Mouse (Mus musculus): ENCODE results near the gene Gm20498. TPM values are rescaled to one million over a fixed set of nuclear protein-coding genes. Genes with fewer than 3 reads are reported as not detected.
"Not testable (repeated sequence)": the region's sequence is repeated elsewhere in the genome, so short reads cannot be mapped to it uniquely, and the experiment has no call there.

Gm20498 gene
- 21.8 and 23.4 TPM in 2 replicates for polyA plus RNA-seq (2012; rRNA removed)

DNA sequence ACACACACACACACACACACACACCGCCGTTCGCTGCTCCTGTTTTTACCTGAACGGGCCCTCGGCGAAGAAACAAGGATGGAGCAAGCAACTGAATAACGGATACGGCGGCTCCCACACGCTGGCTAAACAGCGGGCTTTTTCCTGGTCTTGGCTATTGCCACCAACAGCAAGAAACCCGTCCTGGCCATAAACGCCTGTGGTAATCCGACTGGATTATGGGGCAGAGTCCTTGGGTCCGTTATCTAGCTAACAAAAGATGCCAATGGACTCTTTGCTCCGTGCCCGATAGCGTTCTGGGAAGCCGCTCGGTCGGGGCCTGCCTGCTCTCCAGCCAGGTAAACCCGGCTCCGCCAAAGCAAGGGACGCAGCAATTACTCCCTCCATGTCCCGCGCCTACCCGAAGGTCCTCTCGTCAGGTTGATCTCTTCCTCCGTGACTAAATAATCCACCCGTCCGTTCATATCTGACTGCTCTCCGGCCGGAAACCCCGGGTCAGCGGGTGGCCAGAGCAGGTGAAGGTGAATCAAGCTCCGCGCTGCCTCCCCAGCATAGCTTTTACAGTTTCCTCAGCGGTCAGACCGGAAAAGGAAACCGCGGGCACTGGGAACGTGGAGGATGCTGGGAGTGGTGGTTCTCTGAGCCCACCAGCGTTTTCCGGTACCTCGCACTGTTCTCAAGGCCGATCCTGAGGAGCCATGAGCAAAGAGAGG lies at the start of gene Gm20498, which contains the start of gene Synj2bp:
TSS of gene Gm20498 (minus strand) at position 590 of the 713 bp plus-strand sequence.
TSS of gene Synj2bp (minus strand) at position 596 of the 713 bp plus-strand sequence.
- peak; percentile 76 to 93 for DNase-seq (ENCODE audit: extremely low spot score in 1 of 2, low spot score in 1 of 2)

DNA sequence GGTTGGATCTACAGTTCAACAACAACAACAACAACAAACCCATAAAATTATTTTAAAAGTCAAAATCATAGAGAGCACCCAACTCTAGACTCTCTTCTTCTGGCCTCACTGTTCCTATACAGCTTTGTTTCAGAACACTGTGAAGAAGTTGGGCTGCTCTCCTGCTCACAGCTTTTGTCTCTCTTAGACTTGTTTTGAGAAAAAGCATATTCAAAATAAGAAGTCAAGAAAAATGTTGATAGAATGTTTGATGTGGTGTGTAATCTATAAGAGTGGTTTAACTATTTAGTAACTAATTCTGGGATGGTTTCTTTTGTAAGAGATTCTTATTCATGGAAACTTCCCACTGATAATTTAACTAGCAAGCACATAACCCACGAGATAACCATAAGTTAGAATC lies 35.7 kb upstream of the Gm20498 start, which contains the start of gene Adam21:
TSS of gene Adam21 (minus strand) at position 101 of the 400 bp plus-strand sequence.
- DNase-seq (ENCODE audit: extremely low spot score in 1 of 2, low spot score in 1 of 2), result no peak

DNA sequence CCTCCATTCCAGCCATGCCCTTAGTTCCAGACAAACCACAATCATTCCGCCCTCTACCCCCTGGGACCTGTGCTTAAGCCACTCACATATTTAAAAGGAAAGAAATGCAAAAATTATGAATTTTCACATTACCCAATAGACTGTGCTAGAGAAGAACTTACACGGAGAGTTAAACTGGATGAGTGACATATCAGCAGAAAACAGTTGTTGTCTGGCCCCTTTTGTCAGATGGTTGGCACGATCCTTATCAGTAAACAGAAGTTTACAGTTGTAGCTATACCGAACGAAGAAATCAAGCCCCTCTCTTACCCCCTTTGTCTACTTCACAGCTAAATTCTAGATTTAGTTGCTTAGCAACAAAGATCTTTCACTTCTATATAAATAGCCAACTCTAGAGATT lies 35.2 kb upstream of the Gm20498 start:
- no peak for DNase-seq (ENCODE audit: extremely low spot score in 1 of 2, low spot score in 1 of 2)

DNA sequence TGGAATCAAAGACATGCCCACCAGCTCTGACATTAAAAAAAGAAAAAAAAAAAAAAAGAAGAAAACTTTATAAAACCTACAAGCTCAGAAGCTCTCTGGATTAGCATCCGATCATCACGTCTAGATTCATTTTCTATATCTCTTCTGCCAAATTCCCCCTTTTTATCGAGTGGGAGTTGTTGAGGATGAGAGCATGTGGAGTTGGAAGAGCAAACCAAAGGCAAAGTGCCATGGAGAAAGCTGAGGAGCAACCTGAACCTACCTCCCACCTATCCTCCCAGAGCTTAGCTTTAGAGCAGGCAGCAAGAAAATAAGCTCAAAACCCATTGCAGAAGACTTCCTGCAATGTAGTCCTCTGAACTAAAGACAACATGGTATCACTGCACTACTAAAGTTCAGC lies 31.5 kb upstream of the Gm20498 start:
- peak in 1 of 2 experiments; percentile 43 for DNase-seq (ENCODE audit: extremely low spot score in 1 of 2, low spot score in 1 of 2)

DNA sequence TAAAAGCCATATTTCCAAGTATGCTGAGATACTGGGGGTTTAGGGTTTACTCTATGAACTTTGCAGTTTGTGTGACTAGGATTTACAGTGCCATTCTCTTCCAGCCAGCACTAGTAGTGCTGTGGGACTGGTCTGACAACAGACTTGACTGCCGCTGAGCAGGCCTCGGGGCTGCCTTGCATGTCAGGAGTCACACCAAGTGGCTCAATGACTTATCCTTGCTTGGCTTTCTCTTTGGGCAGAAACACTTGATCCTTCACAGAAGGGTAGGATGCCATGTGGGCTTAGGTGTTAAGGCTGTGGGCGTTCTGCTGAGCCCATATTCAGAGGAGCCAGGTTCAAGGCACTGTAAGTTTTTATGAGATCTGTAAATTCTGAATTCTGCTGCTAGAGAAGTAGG lies 16.6 kb upstream of the Gm20498 start:
- no peak for DNase-seq (ENCODE audit: extremely low spot score in 1 of 2, low spot score in 1 of 2)

DNA sequence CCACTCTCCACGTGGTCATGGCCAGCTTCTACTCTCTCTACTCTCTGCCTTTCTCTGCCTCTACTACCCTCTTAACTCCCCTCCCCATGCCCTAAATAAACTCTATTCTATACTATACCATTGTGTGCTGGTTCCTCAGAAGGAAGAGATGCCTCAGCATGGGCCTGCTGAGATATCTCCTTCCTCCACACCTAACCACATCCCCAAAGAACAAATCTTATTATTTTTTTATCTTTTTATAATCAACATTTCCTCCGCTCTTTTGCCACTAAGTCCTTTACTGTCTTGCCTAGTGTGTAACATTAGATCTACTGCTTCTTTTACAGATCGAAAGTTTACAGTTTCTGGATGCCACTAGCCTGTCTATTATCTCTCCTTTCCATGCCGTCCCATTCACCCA lies 14.5 kb upstream of the Gm20498 start:
- no peak for DNase-seq (ENCODE audit: extremely low spot score in 1 of 2, low spot score in 1 of 2)

DNA sequence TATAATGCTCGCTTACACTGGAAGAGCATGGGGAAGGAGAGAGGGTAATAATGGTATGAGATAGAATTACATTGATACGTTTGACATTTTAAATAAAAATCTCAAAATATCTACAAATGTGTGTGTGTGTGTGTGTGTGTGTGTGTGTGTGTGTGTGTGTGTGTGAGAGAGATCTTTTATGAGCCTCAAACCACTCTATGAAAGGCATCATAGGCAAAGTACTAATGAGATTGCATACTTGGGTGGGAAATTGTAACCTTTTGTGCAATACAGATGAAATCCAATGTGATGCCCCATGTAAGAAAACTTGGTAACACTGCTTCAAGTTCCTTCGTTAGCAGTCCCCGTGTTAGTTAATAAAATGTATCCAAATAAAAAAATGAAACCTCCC lies 319 bp upstream of the Gm20498 start:
- DNase-seq (ENCODE audit: extremely low spot score in 1 of 2, low spot score in 1 of 2), result no peak

DNA sequence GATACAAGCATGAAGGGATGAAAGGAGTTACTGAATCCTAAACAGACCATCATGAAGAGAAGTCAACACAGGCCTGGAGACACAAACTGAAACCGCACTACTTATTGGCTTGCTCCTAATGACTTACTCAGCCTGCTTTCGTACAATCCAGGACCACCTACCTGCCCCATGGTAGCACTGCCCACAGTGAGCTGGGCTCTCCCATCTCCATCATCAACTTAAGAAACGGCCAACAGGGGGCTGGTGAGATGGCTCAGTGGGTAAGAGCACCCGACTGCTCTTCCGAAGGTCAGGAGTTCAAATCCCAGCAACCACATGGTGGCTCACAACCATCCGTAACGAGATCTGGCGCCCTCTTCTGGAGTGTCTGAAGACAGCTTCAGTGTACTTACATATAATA lies 2.1 kb downstream of the Gm20498 start:
- not testable (repeated sequence) for DNase-seq (ENCODE audit: extremely low spot score in 1 of 2, low spot score in 1 of 2)

DNA sequence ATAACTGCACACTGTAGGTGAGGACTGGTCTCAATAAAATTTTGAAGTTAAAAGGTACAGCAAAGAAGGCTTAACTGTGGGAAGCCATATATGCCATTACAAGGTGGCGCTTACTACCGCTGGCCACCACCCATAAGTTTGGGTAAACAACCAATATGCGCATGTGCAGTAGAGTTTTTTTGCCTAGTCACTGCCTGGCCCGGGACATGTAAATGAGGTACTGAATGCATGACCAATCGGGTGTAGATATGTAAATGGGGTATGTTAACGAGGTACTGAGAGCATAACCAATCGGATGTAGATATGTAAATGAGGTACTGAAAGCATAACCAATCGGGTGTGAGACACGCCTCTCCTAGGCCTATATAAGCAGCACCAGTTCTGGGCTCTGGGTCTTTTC lies 35.8 kb downstream of the Gm20498 start:
- DNase-seq (ENCODE audit: extremely low spot score in 1 of 2, low spot score in 1 of 2), result not testable (repeated sequence)

DNA sequence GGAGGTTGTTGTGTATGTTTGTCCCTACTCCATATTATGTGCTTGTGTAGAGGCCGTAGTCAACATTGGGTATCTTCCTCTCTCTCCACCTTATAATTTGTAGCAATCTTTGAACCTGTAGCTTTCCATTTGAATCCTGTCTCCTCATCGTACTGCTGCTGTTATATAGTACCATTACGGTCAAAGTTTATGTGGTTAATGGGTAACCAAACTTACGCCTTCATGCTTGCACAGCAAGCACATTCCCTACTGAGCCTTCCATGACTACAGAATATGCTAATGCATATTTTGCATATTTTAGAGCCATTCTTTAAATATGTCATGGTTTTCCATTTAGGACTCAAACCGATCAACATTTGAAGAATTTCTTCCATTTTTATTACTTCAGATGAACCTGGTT lies 42.2 kb downstream of the Gm20498 start:
- no peak for DNase-seq (ENCODE audit: extremely low spot score in 1 of 2, low spot score in 1 of 2)

DNA sequence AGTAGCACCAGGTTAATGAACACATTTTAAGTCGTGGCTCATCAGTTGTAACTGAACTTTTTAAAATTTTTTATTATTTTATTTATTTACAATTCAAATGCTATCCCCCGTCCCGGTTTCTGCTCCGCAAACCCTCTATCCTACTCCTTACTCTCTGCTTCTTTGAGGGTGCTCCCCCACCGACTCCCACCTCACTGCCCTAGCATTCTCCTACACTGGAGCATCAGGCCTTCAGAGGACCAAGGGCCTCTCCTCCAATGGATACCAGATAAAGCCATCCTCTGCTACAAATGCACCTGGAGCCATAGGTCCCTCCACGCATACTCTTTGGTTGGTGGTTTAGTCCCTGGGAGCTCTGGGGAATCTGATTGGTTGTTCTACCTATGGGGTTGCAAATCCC lies 47.4 kb downstream of the Gm20498 start:
- no peak for DNase-seq (ENCODE audit: extremely low spot score in 1 of 2, low spot score in 1 of 2)

DNA sequence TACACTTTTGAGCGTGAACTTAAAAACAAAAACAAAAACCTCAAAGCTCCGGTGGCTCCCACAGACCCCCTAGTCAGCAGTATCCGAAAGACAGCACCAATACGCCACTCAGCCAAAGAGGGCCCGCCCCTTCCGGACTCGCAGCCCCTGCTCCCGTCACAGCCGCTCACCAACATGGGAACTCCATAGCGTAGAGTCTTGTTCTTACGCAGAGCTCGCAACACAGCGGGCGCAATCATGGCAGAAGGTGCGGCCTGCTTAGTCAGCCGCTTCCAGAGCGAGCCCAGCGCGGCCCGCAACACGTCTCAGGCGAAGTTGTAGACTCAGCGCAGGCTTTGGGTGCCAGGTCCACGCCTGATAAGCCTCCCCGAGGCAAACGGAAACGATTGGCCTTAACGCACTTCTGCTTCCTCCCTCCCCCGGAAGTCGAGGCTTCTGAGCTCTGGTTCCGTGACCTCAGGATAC lies 47.9 kb downstream of the Gm20498 start, which contains the start of gene Cox16:
TSS of gene Cox16 (minus strand) at position 401 of the 465 bp plus-strand sequence.
- peak; percentile 71 to 87 for DNase-seq (ENCODE audit: extremely low spot score in 1 of 2, low spot score in 1 of 2)

DNA sequence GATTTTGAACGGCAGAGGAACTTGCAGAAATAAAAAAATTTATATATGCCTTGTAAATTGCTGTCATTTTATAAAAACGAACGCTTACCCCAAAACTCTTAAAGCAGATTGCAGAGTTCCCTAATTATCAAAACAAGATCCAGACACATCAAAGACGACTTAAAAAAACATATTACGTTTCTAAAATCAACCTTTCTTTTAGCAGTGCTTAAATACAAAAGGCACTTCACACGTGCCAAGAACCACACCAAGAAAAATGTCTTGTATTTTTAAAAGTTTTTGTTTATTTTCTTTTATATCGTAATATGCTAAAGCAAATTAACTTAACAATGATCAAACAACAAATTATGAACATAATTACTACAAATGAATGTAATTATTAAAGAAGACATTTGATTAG lies 48.5 kb downstream of the Gm20498 start:
- no peak for DNase-seq (ENCODE audit: extremely low spot score in 1 of 2, low spot score in 1 of 2)

DNA sequence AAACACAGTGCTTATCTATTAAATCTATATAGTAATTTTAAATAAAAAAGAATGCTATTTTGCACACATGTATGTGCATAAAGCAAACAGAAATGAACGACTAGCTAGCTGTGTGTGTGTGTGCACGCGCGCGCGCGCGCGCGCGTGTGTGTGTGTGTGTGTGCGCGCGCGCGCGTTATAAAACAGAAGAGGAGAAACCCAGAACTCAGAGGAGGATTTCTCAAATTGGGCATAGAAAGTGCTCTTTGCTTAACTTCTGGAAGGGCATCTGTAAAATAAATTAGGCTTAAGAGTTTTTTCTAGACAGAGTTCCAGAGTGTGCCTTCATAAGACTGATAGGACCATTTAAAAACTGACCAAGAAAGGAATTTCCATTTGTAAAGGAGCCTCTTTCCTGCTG lies 49.0 kb downstream of the Gm20498 start:
- peak in 1 of 2 experiments; percentile 16 for DNase-seq (ENCODE audit: extremely low spot score in 1 of 2, low spot score in 1 of 2)

DNA sequence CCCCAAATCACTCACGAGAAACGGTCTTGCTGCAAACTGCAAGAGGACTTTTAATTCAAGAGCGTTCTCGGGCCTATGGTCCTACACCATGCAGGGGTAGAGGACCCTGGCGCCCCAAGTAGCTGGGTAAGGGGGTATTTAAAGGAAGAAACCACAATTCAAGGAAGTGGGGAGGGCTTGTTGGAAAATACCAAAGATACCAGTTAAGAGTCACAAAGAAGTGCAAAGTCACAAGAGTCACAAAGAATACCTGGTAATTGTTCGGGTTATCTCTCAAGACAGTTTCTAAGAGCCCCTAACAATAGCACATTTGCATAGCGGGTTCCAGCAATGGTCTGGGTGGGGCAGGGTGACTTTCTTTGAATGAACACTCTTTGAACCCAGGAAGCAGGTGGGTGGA lies 73.7 kb downstream of the Gm20498 start:
- DNase-seq (ENCODE audit: extremely low spot score in 1 of 2, low spot score in 1 of 2), result not testable (repeated sequence)

DNA sequence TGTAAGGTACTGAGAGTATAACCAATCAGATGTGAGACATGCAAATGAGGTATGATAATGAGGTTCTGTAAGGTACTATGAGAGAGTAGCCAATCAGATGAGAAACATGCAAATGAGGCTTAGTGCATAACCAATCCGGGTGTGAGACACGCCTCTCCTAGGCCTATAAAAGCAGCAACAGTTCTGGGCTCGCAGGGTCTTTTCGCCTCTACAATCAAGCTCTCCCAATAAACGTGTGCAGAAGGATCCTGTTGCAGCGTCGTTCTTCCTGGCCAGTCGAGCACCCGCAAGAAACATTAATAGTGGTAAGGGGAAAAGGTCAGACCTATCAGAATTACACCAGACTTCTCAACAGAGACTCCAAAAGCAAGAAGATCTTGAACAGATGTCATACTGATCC lies 93.7 kb downstream of the Gm20498 start:
- not testable (repeated sequence) for DNase-seq (ENCODE audit: extremely low spot score in 1 of 2, low spot score in 1 of 2)

DNA sequence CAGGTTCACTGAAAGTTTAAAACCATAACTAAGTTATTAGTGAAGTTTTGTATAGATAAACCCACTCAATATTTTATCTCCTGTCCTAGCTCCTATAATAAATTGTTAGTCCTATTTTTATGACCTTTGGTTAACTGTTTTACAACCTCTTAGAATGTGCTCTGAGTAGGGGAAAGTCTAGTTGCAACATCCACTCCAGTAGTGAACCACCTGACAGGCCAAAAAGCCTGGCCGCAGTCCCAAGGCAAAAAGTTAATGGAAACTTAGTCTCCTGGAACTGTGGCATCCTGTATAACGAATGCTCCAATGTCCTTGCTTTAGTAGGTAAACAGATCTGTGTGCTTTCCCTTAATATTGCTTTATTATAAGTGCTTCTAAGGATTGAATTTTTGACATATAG lies 97.9 kb downstream of the Gm20498 start:
- not testable (repeated sequence) for DNase-seq (ENCODE audit: extremely low spot score in 1 of 2, low spot score in 1 of 2)

DNA sequence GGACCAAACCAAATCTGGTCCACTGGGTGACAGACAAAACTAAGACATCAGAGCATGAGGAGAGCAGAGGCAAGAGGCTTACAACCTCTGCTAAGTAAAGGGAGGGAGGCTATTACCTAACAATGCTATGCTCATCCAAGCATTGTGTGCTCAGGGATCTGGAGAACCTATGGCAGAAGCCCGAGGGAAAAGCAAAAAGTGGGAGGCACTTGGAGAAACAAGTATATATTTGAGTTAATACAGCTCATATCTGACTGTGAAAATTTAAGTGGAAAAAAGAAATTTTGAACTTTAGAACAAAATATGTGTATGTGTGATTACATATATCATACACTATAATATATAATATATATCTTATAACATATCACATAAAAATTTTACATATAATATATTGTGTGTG lies 110.9 kb downstream of the Gm20498 start, which contains the start of gene Adam4:
TSS of gene Adam4 (minus strand) at position 101 of the 400 bp plus-strand sequence.
- no peak for DNase-seq (ENCODE audit: extremely low spot score in 1 of 2, low spot score in 1 of 2)

DNA sequence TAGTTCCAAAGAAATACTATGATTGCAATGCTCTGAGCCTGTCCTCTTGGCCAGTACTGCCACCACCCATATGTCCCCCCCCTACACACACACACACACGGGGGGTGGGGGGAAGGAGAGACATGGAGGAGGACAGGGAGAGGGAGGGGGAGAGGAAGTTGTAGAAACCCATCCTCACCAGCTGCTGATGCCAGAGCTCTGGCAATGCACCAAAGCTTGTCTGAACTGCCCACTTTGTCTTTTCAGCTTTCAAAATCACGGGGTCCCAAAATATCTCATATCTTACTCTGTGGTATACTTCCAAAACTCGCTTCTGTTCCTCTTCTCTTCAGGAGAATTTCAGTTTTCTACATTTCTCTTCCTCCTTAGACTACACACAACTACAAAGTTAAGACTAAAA lies 119.5 kb downstream of the Gm20498 start:
- peak in 1 of 2 experiments; percentile 16 for DNase-seq (ENCODE audit: extremely low spot score in 1 of 2, low spot score in 1 of 2)

DNA sequence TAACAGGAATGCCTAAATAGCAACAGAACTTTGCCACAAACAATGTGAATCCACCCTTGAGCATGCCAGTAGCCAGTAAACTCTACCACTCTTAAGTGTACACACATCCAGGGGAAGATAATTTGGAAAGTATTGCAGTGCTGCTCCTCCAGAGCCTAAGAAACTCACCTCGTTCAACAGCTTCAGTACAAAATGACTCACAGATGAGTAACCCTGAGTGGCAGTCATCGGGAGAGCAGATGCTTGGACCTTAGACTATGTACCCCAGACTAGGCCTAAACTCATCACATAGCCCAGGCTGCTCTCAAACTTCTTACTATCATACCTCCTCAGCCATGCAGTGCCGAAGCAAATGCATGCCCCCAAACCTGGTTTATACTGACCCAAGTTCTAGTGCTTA lies 123.7 kb downstream of the Gm20498 start:
- no peak for DNase-seq (ENCODE audit: extremely low spot score in 1 of 2, low spot score in 1 of 2)

DNA sequence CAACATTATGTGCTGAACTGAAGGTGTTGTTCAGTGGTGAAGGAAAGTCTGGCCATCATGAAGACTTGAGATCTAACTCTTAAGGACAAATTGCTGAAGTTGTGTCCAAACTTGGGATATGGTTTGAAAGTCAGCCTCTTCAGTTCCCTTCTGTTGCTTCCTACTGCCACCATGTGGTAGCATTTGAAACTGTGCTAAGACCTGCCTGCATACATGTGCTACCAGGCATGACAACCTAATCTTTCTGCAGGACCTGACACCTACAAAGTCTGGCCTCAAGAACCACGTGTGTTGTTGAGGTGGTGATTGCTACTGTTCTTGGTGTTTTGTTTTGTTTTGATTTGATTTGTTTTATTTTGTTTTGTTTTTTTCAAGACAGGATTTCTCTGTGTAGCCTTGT lies 130.5 kb downstream of the Gm20498 start:
- peak; percentile 43 to 88 for DNase-seq (ENCODE audit: extremely low spot score in 1 of 2, low spot score in 1 of 2)

DNA sequence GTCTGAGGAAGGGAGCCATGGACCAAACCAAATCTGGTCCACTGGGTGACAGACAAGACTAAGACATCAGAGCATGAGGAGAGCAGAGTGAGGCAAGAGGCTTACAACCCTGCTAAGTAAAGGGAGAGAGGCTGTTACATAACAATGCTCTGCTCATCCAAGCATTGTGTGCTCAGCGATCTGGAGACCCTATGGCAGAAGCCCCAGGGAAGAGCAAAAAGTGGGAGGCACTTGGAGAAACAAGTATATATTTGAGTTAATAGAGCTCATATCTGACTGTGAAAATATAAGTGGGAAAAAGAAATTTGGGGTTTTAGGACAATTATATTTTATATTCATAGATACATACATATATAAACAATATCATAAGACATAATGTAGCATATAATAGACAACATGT lies 153.3 kb downstream of the Gm20498 start, which contains the start of gene Gm4787:
TSS of gene Gm4787 (minus strand) at position 101 of the 400 bp plus-strand sequence.
- DNase-seq (ENCODE audit: extremely low spot score in 1 of 2, low spot score in 1 of 2), result not testable (repeated sequence)

Measured in frontal cortex, adult 2 months (tissue).